Mouse (Mus musculus): ENCODE results near the gene Gpr137b. TPM values are rescaled to one million over a fixed set of nuclear protein-coding genes. Genes with fewer than 3 reads are reported as not detected.
"Not testable (repeated sequence)": the region's sequence is repeated elsewhere in the genome, so short reads cannot be mapped to it uniquely, and the experiment has no call there.

The Gpr137b gene
- total RNA-seq, 1 experiment = 24.8 TPM

DNA sequence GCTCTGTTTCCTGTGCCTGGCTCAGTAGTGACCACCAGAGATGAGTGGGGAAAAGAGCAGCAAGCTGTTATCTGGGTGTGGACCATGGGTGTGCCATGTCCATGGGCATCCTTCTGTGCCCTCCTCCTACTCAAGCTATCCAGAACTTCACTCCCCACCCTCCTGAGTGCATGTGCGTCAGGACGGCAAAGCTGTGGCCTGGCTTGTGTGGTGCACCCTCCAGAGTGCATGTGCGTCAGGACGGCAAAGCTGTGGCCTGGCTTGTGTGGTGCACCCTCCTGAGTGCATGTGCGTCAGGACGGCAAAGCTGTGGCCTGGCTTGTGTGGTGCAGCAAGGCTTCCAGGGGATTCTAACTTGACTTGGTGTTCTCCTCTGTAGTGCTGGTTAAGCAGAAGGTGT is 31.6 kb downstream of the Gpr137b start:
- H3K4me3 ChIP-seq (ENCODE audit: insufficient read depth in 1 of 2, low read depth in 1 of 2, low read length in 2 of 2, poor library complexity in 1 of 2, severe bottlenecking in 1 of 2); in situ Hi-C loops (cut with MboI; ENCODE audit: low sequenced_read_pairs in 2 of 2, unreplicated experiment in 2 of 2); H3K9ac ChIP-seq (ENCODE audit: insufficient read depth, low read depth, low read length, poor library complexity, severe bottlenecking); H3K4me1 ChIP-seq (ENCODE audit: control insufficient read depth in 2 of 2, insufficient read depth in 2 of 2, low read length in 2 of 2, poor library complexity in 1 of 2); DNase-seq (ENCODE audit: low read depth, low spot score); H3K9me3 ChIP-seq (ENCODE audit: control insufficient read depth, insufficient read depth, low read depth, low read length); H3K27ac ChIP-seq (ENCODE audit: insufficient read depth, low read depth, low read length, poor library complexity, severe bottlenecking): not testable (repeated sequence)
- H3K36me3 ChIP-seq (ENCODE audit: control insufficient read depth, insufficient read depth, low read length, poor library complexity, severe bottlenecking) = peaks cover 11% of the 10 kb centered on the region; the same call in 1 of the 2 replicates

DNA sequence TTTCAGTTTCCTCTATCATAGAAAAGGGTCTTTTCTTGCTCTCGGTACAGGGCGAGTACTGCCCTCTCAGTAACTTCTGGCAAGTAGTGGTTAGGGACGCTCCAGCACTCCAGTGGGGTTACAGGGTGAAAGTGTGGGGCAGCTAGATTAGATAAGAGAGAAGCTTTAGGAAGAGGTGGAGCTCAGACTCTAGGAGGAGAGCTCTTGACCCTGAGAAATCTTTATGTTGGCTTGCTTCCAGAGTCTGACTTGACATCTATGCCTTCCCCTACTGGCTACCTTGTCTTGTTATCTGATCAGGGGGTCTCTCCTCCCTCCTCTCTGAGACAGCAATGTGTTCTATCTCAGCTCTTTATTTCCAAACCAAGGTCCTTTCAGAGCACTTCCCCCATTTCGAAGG is 33.8 kb downstream of the Gpr137b start:
- H3K4me1 ChIP-seq (ENCODE audit: control insufficient read depth in 2 of 2, insufficient read depth in 2 of 2, low read length in 2 of 2, poor library complexity in 1 of 2); H3K9me3 ChIP-seq (ENCODE audit: control insufficient read depth, insufficient read depth, low read depth, low read length); H3K4me3 ChIP-seq (ENCODE audit: insufficient read depth in 1 of 2, low read depth in 1 of 2, low read length in 2 of 2, poor library complexity in 1 of 2, severe bottlenecking in 1 of 2); DNase-seq (ENCODE audit: low read depth, low spot score); in situ Hi-C loops (cut with MboI; ENCODE audit: low sequenced_read_pairs in 2 of 2, unreplicated experiment in 2 of 2); H3K9ac ChIP-seq (ENCODE audit: insufficient read depth, low read depth, low read length, poor library complexity, severe bottlenecking); H3K27ac ChIP-seq (ENCODE audit: insufficient read depth, low read depth, low read length, poor library complexity, severe bottlenecking): not testable (repeated sequence)
- H3K36me3 ChIP-seq (ENCODE audit: control insufficient read depth, insufficient read depth, low read length, poor library complexity, severe bottlenecking) = peaks cover 11% of the 10 kb centered on the region; the same call in 1 of the 2 replicates

DNA sequence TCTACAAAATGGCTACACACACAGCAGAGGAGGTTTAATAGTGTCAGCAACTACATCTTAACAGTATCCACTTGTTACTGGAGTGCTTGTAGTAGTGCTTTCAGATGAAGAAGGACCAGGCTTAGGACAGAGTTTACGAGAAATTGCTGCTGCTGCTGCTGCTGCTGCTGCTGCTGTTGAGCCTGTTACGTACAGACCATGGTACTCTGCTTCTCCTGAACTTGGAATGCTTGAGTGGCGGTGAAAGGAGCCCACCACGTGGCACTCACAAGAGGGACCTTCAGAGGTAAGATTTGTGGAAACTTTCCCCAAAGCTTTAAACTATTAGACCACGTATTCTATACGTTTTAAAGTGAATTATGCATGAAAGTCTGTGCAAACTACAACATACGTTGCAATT is 35.2 kb downstream of the Gpr137b start:
- in situ Hi-C loops (cut with MboI; ENCODE audit: low sequenced_read_pairs in 2 of 2, unreplicated experiment in 2 of 2); H3K9me3 ChIP-seq (ENCODE audit: control insufficient read depth, insufficient read depth, low read depth, low read length); H3K27ac ChIP-seq (ENCODE audit: insufficient read depth, low read depth, low read length, poor library complexity, severe bottlenecking); H3K4me3 ChIP-seq (ENCODE audit: insufficient read depth in 1 of 2, low read depth in 1 of 2, low read length in 2 of 2, poor library complexity in 1 of 2, severe bottlenecking in 1 of 2); H3K4me1 ChIP-seq (ENCODE audit: control insufficient read depth in 2 of 2, insufficient read depth in 2 of 2, low read length in 2 of 2, poor library complexity in 1 of 2); DNase-seq (ENCODE audit: low read depth, low spot score); H3K36me3 ChIP-seq (ENCODE audit: control insufficient read depth, insufficient read depth, low read length, poor library complexity, severe bottlenecking); H3K9ac ChIP-seq (ENCODE audit: insufficient read depth, low read depth, low read length, poor library complexity, severe bottlenecking): not testable (repeated sequence)

DNA sequence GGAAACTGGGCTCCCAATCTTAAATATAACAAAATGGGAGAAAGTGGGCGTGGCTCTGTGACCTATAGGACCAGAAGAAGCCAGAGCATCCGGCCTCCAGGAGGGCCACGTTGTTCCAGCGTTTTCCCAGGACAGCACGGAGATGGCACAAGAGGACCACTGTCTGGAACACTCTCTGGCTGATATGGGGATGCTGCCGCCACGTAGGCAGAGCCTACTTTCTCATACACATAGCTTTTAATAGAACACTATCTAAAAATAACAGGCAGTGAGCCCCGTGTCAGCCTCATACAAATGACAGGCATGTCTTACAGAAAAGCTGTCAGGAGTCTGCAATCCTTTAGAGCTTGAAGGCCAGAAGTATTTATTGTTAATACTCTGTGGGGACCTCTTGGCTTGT is 35.7 kb downstream of the Gpr137b start:
- in situ Hi-C loops (cut with MboI; ENCODE audit: low sequenced_read_pairs in 2 of 2, unreplicated experiment in 2 of 2); H3K4me3 ChIP-seq (ENCODE audit: insufficient read depth in 1 of 2, low read depth in 1 of 2, low read length in 2 of 2, poor library complexity in 1 of 2, severe bottlenecking in 1 of 2); H3K9ac ChIP-seq (ENCODE audit: insufficient read depth, low read depth, low read length, poor library complexity, severe bottlenecking); H3K4me1 ChIP-seq (ENCODE audit: control insufficient read depth in 2 of 2, insufficient read depth in 2 of 2, low read length in 2 of 2, poor library complexity in 1 of 2); DNase-seq (ENCODE audit: low read depth, low spot score); H3K36me3 ChIP-seq (ENCODE audit: control insufficient read depth, insufficient read depth, low read length, poor library complexity, severe bottlenecking); H3K9me3 ChIP-seq (ENCODE audit: control insufficient read depth, insufficient read depth, low read depth, low read length); H3K27ac ChIP-seq (ENCODE audit: insufficient read depth, low read depth, low read length, poor library complexity, severe bottlenecking): not testable (repeated sequence)

DNA sequence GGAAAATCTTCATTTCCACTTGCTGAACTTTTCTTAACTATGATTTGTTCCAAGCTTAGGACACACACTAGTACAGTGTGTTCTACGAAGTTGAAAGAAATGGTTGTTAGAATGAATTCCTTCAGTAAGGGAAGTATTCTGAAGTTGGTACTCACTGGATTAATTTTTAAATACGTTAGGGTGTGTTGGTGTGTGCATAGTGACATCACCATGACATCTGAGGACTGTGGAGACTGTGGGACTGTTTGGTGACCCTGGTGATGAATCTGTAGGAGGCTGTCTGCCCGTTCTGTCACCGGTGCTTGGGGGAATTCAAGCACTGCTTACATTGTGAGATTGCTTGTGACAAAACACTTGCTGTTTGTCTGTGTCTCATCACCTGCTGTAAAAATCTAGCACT is 41.7 kb downstream of the Gpr137b start:
- H3K36me3 ChIP-seq (ENCODE audit: control insufficient read depth, insufficient read depth, low read length, poor library complexity, severe bottlenecking); H3K4me3 ChIP-seq (ENCODE audit: insufficient read depth in 1 of 2, low read depth in 1 of 2, low read length in 2 of 2, poor library complexity in 1 of 2, severe bottlenecking in 1 of 2); H3K9ac ChIP-seq (ENCODE audit: insufficient read depth, low read depth, low read length, poor library complexity, severe bottlenecking); H3K27ac ChIP-seq (ENCODE audit: insufficient read depth, low read depth, low read length, poor library complexity, severe bottlenecking); H3K9me3 ChIP-seq (ENCODE audit: control insufficient read depth, insufficient read depth, low read depth, low read length); DNase-seq (ENCODE audit: low read depth, low spot score); H3K4me1 ChIP-seq (ENCODE audit: control insufficient read depth in 2 of 2, insufficient read depth in 2 of 2, low read length in 2 of 2, poor library complexity in 1 of 2); in situ Hi-C loops (cut with MboI; ENCODE audit: low sequenced_read_pairs in 2 of 2, unreplicated experiment in 2 of 2): not testable (repeated sequence)

DNA sequence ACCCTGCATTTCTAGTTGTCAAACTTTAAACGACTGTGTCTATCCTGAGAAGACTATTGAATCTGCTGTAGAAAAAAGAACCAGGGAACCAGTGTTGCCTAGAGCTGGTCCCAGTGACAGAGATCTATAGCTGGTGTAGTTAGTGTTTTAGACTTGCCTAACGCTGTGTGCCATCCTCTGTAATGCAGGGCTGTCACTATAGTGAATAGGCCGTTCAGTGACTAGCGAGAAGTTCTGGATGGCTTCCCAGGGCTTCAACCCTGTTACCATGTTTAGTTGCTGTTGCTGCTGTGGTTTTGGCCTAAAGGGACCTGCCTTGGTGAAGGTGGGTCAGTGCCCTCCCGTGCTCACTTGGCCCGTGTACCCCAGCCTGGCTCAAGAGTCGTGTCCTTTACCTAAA is 43.1 kb downstream of the Gpr137b start:
- H3K4me1 ChIP-seq (ENCODE audit: control insufficient read depth in 2 of 2, insufficient read depth in 2 of 2, low read length in 2 of 2, poor library complexity in 1 of 2); DNase-seq (ENCODE audit: low read depth, low spot score); H3K27ac ChIP-seq (ENCODE audit: insufficient read depth, low read depth, low read length, poor library complexity, severe bottlenecking); H3K36me3 ChIP-seq (ENCODE audit: control insufficient read depth, insufficient read depth, low read length, poor library complexity, severe bottlenecking); H3K4me3 ChIP-seq (ENCODE audit: insufficient read depth in 1 of 2, low read depth in 1 of 2, low read length in 2 of 2, poor library complexity in 1 of 2, severe bottlenecking in 1 of 2); H3K9me3 ChIP-seq (ENCODE audit: control insufficient read depth, insufficient read depth, low read depth, low read length); H3K9ac ChIP-seq (ENCODE audit: insufficient read depth, low read depth, low read length, poor library complexity, severe bottlenecking); in situ Hi-C loops (cut with MboI; ENCODE audit: low sequenced_read_pairs in 2 of 2, unreplicated experiment in 2 of 2): not testable (repeated sequence)

Measured in ES-E14 (cell line).